Mouse (Mus musculus) brain, embryonic 18.5 days (tissue): ENCODE results near the gene Tmem242.

Experiments
- DNase-seq: peaks from one replicate; pipeline ENCODE4 v3.0.0-alpha.2; 2012; ENCODE audit warnings: low read depth, low spot score

Tmem242 gene

DNA sequence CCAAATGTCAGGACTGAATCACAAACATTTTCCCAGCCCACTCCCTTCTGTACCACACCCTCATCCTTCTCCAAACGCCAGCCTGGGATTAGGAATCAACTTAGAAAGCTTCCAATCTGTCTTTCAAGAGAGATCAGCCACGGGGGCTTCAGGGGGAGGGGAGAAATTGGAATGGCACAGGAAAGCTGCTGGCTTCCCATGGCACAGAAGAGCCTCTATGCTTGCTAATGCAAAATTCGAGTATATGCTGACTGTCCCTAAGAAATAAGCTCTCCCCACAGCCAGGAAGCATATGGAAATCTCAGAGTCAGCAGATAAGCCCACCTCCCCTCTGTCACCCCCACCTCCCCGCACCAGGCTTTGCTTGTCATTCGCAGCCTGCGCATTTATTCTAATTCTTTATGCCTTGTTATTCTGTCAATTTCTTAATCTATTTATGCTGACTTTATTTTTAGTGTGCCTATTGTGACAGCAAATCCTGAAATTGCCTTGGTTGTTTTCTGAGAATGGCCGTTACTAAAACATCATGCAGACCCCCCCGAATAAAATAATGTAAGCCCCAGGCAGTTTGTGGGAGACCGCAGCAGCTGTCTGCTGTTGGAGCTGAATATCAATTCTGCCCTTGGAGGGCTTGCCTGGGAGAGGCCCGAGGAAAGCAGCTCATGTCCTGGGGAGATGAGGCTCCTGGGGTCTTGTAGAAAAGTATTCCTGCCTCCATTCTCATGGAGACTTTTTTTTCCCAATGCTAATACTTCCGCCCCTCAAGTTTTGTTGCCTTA lies 62.7 kb downstream of the Tmem242 start:
- peak; percentile 20 for DNase-seq

GRCm38 (mm10) chr17:5372951-5373350 lies 67.1 kb downstream of the Tmem242 start:
- no peak for DNase-seq

DNA sequence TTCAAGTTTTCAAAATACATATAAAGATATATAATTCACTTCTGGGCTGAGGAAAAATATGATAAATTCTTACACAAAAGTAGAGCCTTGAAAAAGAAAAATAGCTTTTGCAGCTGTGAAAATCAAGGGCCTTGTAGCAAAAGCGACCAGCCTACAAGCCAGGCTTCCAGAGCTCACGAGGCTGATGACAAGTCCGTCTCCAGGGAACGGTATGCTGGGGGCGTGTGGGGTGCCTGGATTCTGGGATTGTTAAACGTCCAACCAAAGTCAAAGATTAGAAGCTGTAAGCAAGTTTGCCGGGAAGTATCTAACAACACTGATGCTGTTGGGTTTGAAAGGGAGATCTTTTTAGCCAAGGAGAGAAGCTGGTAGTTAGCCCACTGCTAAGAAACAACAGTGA lies 68.5 kb downstream of the Tmem242 start:
- DNase-seq, result no peak

DNA sequence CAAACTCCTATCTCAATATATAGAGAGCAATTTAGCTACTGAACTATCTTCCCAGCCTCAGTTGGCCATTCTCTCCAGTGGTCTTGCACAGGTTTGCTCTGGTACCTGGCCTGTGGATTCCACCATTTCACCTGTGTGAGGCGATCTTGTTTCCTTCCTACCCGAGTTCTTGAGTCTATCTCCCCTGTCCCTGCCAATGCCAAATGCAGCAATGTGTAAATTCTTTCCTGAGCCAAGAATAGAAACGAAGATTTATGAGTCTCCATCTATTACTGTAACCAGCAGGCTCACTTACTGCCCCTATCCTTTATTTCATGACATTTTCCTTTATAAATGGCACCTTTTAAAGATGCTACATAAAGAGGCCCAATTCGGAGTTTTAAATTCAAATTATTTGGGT lies 69.0 kb downstream of the Tmem242 start:
- no peak for DNase-seq

DNA sequence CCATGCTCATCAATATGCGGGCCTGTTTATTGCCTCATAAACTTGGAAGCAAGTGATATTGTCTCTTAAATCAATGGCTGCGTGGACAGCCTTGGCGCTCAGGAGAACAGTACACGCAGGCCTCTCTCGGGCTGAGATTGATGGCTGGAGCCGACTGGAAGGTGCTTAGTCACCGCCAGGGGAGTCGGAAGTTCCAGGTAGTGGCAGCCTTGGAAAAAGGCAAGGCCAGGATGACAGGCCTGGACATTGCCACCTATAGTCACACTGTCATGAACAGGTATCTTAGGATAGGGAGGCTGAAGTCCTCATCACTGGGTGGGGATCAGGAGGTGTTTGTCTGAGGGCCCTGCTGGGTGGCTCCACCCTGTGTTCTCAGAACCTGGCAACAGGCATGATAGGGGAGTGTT lies 74.1 kb downstream of the Tmem242 start:
- no peak for DNase-seq
